Mouse (Mus musculus) neural tube, embryonic 11.5 days (tissue): ENCODE data around the gene Gpsm3. TPM values are rescaled to one million over a fixed set of nuclear protein-coding genes. Genes with fewer than 3 reads are reported as not detected.
"Not testable (repeated sequence)": the region's sequence is repeated elsewhere in the genome, so short reads cannot be mapped to it uniquely, and the experiment has no call there.

Experiments
- ATAC-seq: fragments of 200-750 bp; cut with Nextera tagmentation; 2 replicates; pipeline ENCODE4 v1.8.0; 2017; ENCODE audit warnings: moderate number of reproducible peaks, mild to moderate bottlenecking, moderate TSS enrichment, moderate library complexity; ENCODE audit not compliant: insufficient read depth, low FRiP score, low TSS enrichment
- DNase-seq: peaks from one replicate; pipeline ENCODE4 v3.0.0-alpha.2; 2015; ENCODE audit warnings: low spot score
- H3K27ac ChIP-seq: fragments of 300-500 bp; sonication (generic); 2 replicates; pipeline ENCODE4 v1.5.1; 2014; ENCODE audit warnings: low read depth, mild to moderate bottlenecking, low read length
- H3K27me3 ChIP-seq: fragments of 300-500 bp; sonication (generic); 2 replicates; pipeline ENCODE4 v1.6.1; 2014; ENCODE audit warnings: mild to moderate bottlenecking, low read length, mixed read lengths; ENCODE audit not compliant: control insufficient read depth, insufficient read depth
- H3K36me3 ChIP-seq: fragments of 300-500 bp; sonication (generic); 2 replicates; pipeline ENCODE4 v1.6.1; 2014; ENCODE audit warnings: mild to moderate bottlenecking, low read length, moderate library complexity, mixed read lengths; ENCODE audit not compliant: control insufficient read depth, insufficient read depth
- H3K4me1 ChIP-seq: fragments of 300-500 bp; sonication (generic); 2 replicates; pipeline ENCODE4 v1.6.1; 2014; ENCODE audit warnings: low read length, mixed read lengths; ENCODE audit not compliant: control insufficient read depth, insufficient read depth
- H3K4me2 ChIP-seq: fragments of 300-500 bp; sonication (generic); 2 replicates; pipeline ENCODE4 v1.6.1; 2014; ENCODE audit warnings: low read depth, mild to moderate bottlenecking, moderate library complexity
- H3K4me3 ChIP-seq: fragments of 300-500 bp; sonication (generic); 2 replicates; pipeline ENCODE4 v1.5.1; 2014; ENCODE audit warnings: low read depth, low read length
- H3K9ac ChIP-seq: fragments of 300-500 bp; sonication (generic); 2 replicates; pipeline ENCODE4 v1.6.1; 2014; ENCODE audit warnings: mild to moderate bottlenecking, low read length
- H3K9me3 ChIP-seq: fragments of 300-500 bp; sonication (generic); 2 replicates; pipeline ENCODE4 v1.6.1; 2016; ENCODE audit warnings: low read length; ENCODE audit not compliant: control insufficient read depth
- WGBS: fragments of 180-500 bp; shearing (Covaris S2); extraction: QIAGEN DNeasy Blood & Tissue Kit; methylation state at CpG from one replicate; pipeline ENCODE4 v1.1.7; 2014; 5-methylcytosine and 5-hydroxymethylcytosine counted together
- polyA plus RNA-seq: library from polyadenylated mRNA; unstranded; fragments of >200 nt; fragmentation: Nextera tagmentation; extraction: Ambion mirVana; gene quantifications from 2 replicates; pipeline ENCODE4 v1.2.1, GENCODE M21; 2014

Gene Gpsm3
- 4.0 and 5.1 TPM in 2 replicates for polyA plus RNA-seq

- H3K36me3 ChIP-seq = peaks cover under 1% of the 10 kb centered on the region; the same call in 1 of the 2 replicates
- no peak for ATAC-seq
- 27% methylated on average over 7 of the region's 7 CpGs for WGBS
- no peak within 1 kb of the TSS for H3K9ac ChIP-seq
- H3K27me3 ChIP-seq = no peaks in the 10 kb centered on the region
- peak within 1 kb of the TSS; percentile 95; the same call in 1 of the 2 replicates for H3K4me2 ChIP-seq
- H3K9me3 ChIP-seq = no peaks in the 10 kb centered on the region
- no peak for DNase-seq
- H3K27ac ChIP-seq = peak within 1 kb of the TSS; percentile 98
- H3K4me3 ChIP-seq = no peak within 1 kb of the TSS
- peaks cover 47% of the 10 kb centered on the region for H3K4me1 ChIP-seq
These were observed at the start of gene Gpsm3 for GRCm38 (mm10) chr17:34589681-34590101. Gpsm3 (plus strand) TSS chr17:34589806.

- ATAC-seq, H3K4me3 ChIP-seq: not testable (repeated sequence)
- 96% methylated on average over 12 of the region's 13 CpGs for WGBS
These were observed 46.0 kb upstream of the Gpsm3 start for GRCm38 (mm10) chr17:34543567-34543966.

GRCm38 (mm10) chr17:34546797-34547196 is 42.8 kb upstream of the Gpsm3 start:
- Histone ChIP-seq H3K9me3 (no peaks in the 10 kb centered on the region), H3K9ac (no peak overlapping the region), H3K36me3 (no peaks in the 10 kb centered on the region), H3K27ac (no peak overlapping the region), H3K4me2 (no peak overlapping the region), H3K4me1 (no peaks in the 10 kb centered on the region), H3K4me3 (no peak overlapping the region), H3K27me3 (no peaks in the 10 kb centered on the region)
- no peak for ATAC-seq
- WGBS = 89% methylated on average over 1 of the region's 1 CpGs
- no peak for DNase-seq

More at GRCm38 (mm10) chr17:34543567-34543966, 46.0 kb upstream of the Gpsm3 start:
- H3K27ac ChIP-seq, H3K9ac ChIP-seq, H3K36me3 ChIP-seq, DNase-seq, H3K4me1 ChIP-seq, H3K27me3 ChIP-seq, H3K4me2 ChIP-seq, H3K9me3 ChIP-seq: not testable (repeated sequence)

- Histone ChIP-seq H3K27ac (no peak overlapping the region), H3K9me3 (no peaks in the 10 kb centered on the region), H3K36me3 (no peaks in the 10 kb centered on the region), H3K9ac (no peak overlapping the region), H3K27me3 (no peaks in the 10 kb centered on the region), H3K4me3 (no peak overlapping the region), H3K4me2 (no peak overlapping the region), H3K4me1 (no peaks in the 10 kb centered on the region)
- WGBS = 95% methylated on average over 4 of the region's 4 CpGs
- no peak for ATAC-seq
- no peak for DNase-seq
These were observed 42.0 kb upstream of the Gpsm3 start for GRCm38 (mm10) chr17:34547601-34548000.

GRCm38 (mm10) chr17:34549156-34549555 is 40.5 kb upstream of the Gpsm3 start:
- Histone ChIP-seq H3K4me2 (no peak overlapping the region), H3K9me3 (no peaks in the 10 kb centered on the region), H3K27ac (no peak overlapping the region), H3K4me3 (no peak overlapping the region), H3K36me3 (no peaks in the 10 kb centered on the region), H3K27me3 (no peaks in the 10 kb centered on the region), H3K4me1 (no peaks in the 10 kb centered on the region), H3K9ac (no peak overlapping the region)
- DNase-seq = no peak
- WGBS = 95% methylated on average over 3 of the region's 3 CpGs
- no peak for ATAC-seq

GRCm38 (mm10) chr17:34549843-34550242 is 39.8 kb upstream of the Gpsm3 start:
- no peaks in the 10 kb centered on the region for H3K4me1 ChIP-seq
- DNase-seq (no peak), ATAC-seq (no peak)
- no peak overlapping the region for H3K9ac ChIP-seq
- no peak overlapping the region for H3K27ac ChIP-seq
- H3K4me3 ChIP-seq = no peak overlapping the region
- no peaks in the 10 kb centered on the region for H3K27me3 ChIP-seq
- no peaks in the 10 kb centered on the region for H3K9me3 ChIP-seq
- H3K36me3 ChIP-seq = no peaks in the 10 kb centered on the region
- 76% methylated on average over 2 of the region's 2 CpGs for WGBS
- no peak overlapping the region for H3K4me2 ChIP-seq

GRCm38 (mm10) chr17:34555483-34555882 is 34.1 kb upstream of the Gpsm3 start:
- H3K36me3 ChIP-seq = no peaks in the 10 kb centered on the region
- 30% methylated on average over 5 of the region's 5 CpGs for WGBS
- H3K4me2 ChIP-seq = no peak overlapping the region
- peak; percentile 78 for DNase-seq
- H3K4me3 ChIP-seq = no peak overlapping the region
- no peak overlapping the region for H3K27ac ChIP-seq
- H3K4me1 ChIP-seq = no peaks in the 10 kb centered on the region
- no peak overlapping the region for H3K9ac ChIP-seq
- no peaks in the 10 kb centered on the region for H3K27me3 ChIP-seq
- ATAC-seq = no peak
- H3K9me3 ChIP-seq = no peaks in the 10 kb centered on the region

GRCm38 (mm10) chr17:34556406-34556805 is 33.2 kb upstream of the Gpsm3 start:
- ATAC-seq (no peak), DNase-seq (no peak)
- H3K4me2 ChIP-seq = no peak overlapping the region
- H3K9ac ChIP-seq = no peak overlapping the region
- H3K4me3 ChIP-seq = no peak overlapping the region
- H3K27ac ChIP-seq = no peak overlapping the region
- no peaks in the 10 kb centered on the region for H3K36me3 ChIP-seq
- H3K4me1 ChIP-seq = no peaks in the 10 kb centered on the region
- 88% methylated on average over 8 of the region's 8 CpGs for WGBS
- H3K27me3 ChIP-seq = no peaks in the 10 kb centered on the region
- no peaks in the 10 kb centered on the region for H3K9me3 ChIP-seq

- Histone ChIP-seq H3K4me2 (no peak overlapping the region), H3K4me1 (no peaks in the 10 kb centered on the region)
- WGBS = 48% methylated on average over 11 of the region's 11 CpGs
These were observed 32.2 kb upstream of the Gpsm3 start for GRCm38 (mm10) chr17:34557411-34557810.

More at GRCm38 (mm10) chr17:34557411-34557810, 32.2 kb upstream of the Gpsm3 start:
- no peaks in the 10 kb centered on the region for H3K9me3 ChIP-seq
- H3K4me3 ChIP-seq = no peak overlapping the region
- no peaks in the 10 kb centered on the region for H3K27me3 ChIP-seq
- DNase-seq = no peak
- H3K27ac ChIP-seq = no peak overlapping the region
- H3K9ac ChIP-seq = no peak overlapping the region
- ATAC-seq = no peak
- H3K36me3 ChIP-seq = no peaks in the 10 kb centered on the region
